Mouse (Mus musculus) kidney, postnatal 0 days (tissue): ENCODE measurements around the gene Ppia. TPM values are rescaled to one million over a fixed set of nuclear protein-coding genes. Genes with fewer than 3 reads are reported as not detected.
"Not testable (repeated sequence)": the region's sequence is repeated elsewhere in the genome, so short reads cannot be mapped to it uniquely, and the experiment has no call there.

Experiments
- ATAC-seq: fragments of 200-750 bp; cut with Nextera tagmentation; replicated peaks from 2 replicates; pipeline ENCODE4 v1.8.0; 2017; ENCODE audit warnings: low read depth, moderate number of reproducible peaks, moderate TSS enrichment, moderate library complexity; ENCODE audit not compliant: low FRiP score
- DNase-seq: peaks from one replicate; pipeline ENCODE4 v3.0.0-alpha.2; 2016; ENCODE audit warnings: low spot score
- H3K27ac ChIP-seq: fragments of 300-500 bp; sonication (generic); 2 replicates; pipeline ENCODE4 v1.5.1; 2014; ENCODE audit warnings: mild to moderate bottlenecking
- H3K27me3 ChIP-seq: fragments of 300-500 bp; sonication (generic); 2 replicates; pipeline ENCODE4 v1.6.1; 2014; ENCODE audit warnings: low read length, mixed read lengths; ENCODE audit not compliant: insufficient read depth
- H3K36me3 ChIP-seq: fragments of 300-500 bp; sonication (generic); 2 replicates; pipeline ENCODE4 v1.6.1; 2014; ENCODE audit warnings: low read length, mixed read lengths; ENCODE audit not compliant: insufficient read depth
- H3K4me1 ChIP-seq: fragments of 300-500 bp; sonication (generic); replicated peaks from 2 replicates; pipeline ENCODE4 v1.6.1; 2014; ENCODE audit warnings: antibody characterized with exemption, low read length, mixed read lengths; ENCODE audit not compliant: insufficient read depth
- H3K4me2 ChIP-seq: fragments of 300-500 bp; sonication (generic); 2 replicates; pipeline ENCODE4 v1.6.1; 2014; ENCODE audit warnings: mild to moderate bottlenecking, low read length, moderate library complexity, mixed read lengths
- H3K4me3 ChIP-seq: fragments of 300-500 bp; sonication (generic); replicated peaks from 2 replicates; pipeline ENCODE4 v1.5.1; 2014; ENCODE audit warnings: low read depth, low read length
- H3K9ac ChIP-seq: fragments of 300-500 bp; sonication (generic); 2 replicates; pipeline ENCODE4 v1.6.1; 2014; ENCODE audit warnings: low read depth, low read length
- H3K9me3 ChIP-seq: fragments of 300-500 bp; sonication (generic); replicated peaks from 2 replicates; pipeline ENCODE4 v1.6.1; 2016; ENCODE audit warnings: low read length, inconsistent platforms, mixed read lengths
- CTCF ChIP-seq: IDR thresholded peaks from 2 replicates; pipeline ENCODE4 v1.5.1; 2016; ENCODE audit warnings: antibody characterized with exemption, low read depth, mild to moderate bottlenecking, moderate library complexity
- WGBS: fragments of 180-500 bp; shearing (Covaris S2); extraction: QIAGEN DNeasy Blood & Tissue Kit; methylation state at CpG from one replicate; pipeline ENCODE4 v1.1.7; 2014; 5-methylcytosine and 5-hydroxymethylcytosine counted together
- polyA plus RNA-seq: library from polyadenylated mRNA; unstranded; fragments of >200 nt; fragmentation: Nextera tagmentation; extraction: Ambion mirVana; gene quantifications from 2 replicates; pipeline ENCODE4 v1.2.1, GENCODE M21; 2015

The Ppia gene
- polyA plus RNA-seq = 5,621 and 5,791 TPM in 2 replicates

- no peaks in the 10 kb centered on the region for H3K27me3 ChIP-seq
- TF ChIP-seq CTCF = no peak
- H3K27ac ChIP-seq = peak within 1 kb of the TSS; percentile 99
Measured at GRCm38 (mm10) chr11:6414751-6415550, at the start of gene Ppia. Ppia (plus strand) TSS chr11:6415443.

GRCm38 (mm10) chr11:6365885-6366284 lies 49.4 kb upstream of the Ppia start:
- WGBS = 15% methylated on average over 11 of the region's 11 CpGs
- Histone ChIP-seq H3K9ac (no peak overlapping the region), H3K4me2 (no peak overlapping the region), H3K27me3 (no peaks in the 10 kb centered on the region), H3K4me3 (no peak overlapping the region), H3K27ac (0 out of 2 replicates have a peak overlapping the region, but pooled peaks have one; percentile 31), H3K36me3 (no peaks in the 10 kb centered on the region), H3K9me3 (no peaks in the 10 kb centered on the region), H3K4me1 (no peaks in the 10 kb centered on the region)
- peak; percentile 81; the same call in 1 of the 2 replicates for ATAC-seq
- peak; percentile 91 for TF ChIP-seq CTCF
- DNase-seq = peak; percentile 91

More at GRCm38 (mm10) chr11:6414751-6415550, at the start of gene Ppia:
- H3K4me3 ChIP-seq = peak within 1 kb of the TSS; percentile 91
- WGBS = 7% methylated on average over 21 of the region's 21 CpGs
- no peaks in the 10 kb centered on the region for H3K9me3 ChIP-seq
- H3K4me2 ChIP-seq = peak within 1 kb of the TSS; percentile 93
- H3K36me3 ChIP-seq = peaks cover 16% of the 10 kb centered on the region
- peak within 1 kb of the TSS; percentile 98 for H3K9ac ChIP-seq
- peak; percentile 65 for DNase-seq
- ATAC-seq = no peak; the same call in 1 of the 2 replicates
- peaks cover 11% of the 10 kb centered on the region for H3K4me1 ChIP-seq

- H3K4me1 ChIP-seq = no peaks in the 10 kb centered on the region
- peak overlapping the region; percentile 31; the same call in 1 of the 2 replicates for H3K27ac ChIP-seq
- WGBS = 74% methylated on average over 6 of the region's 6 CpGs
- H3K36me3 ChIP-seq = no peaks in the 10 kb centered on the region
- ATAC-seq (peak; percentile 48; the same call in 1 of the 2 replicates), DNase-seq (peak; percentile 22)
- no peak for TF ChIP-seq CTCF
- no peaks in the 10 kb centered on the region for H3K9me3 ChIP-seq
- no peak overlapping the region for H3K4me2 ChIP-seq
- no peaks in the 10 kb centered on the region for H3K27me3 ChIP-seq
- H3K9ac ChIP-seq = no peak overlapping the region
- no peak overlapping the region for H3K4me3 ChIP-seq
Measured at GRCm38 (mm10) chr11:6366434-6366833, 48.8 kb upstream of the Ppia start.

- Histone ChIP-seq H3K27ac (no peak overlapping the region), H3K4me1 (no peaks in the 10 kb centered on the region), H3K4me3 (no peak overlapping the region), H3K9ac (no peak overlapping the region), H3K36me3 (no peaks in the 10 kb centered on the region), H3K9me3 (no peaks in the 10 kb centered on the region), H3K4me2 (no peak overlapping the region), H3K27me3 (no peaks in the 10 kb centered on the region)
- DNase-seq (no peak), ATAC-seq (no peak)
- WGBS = 62% methylated on average over 4 of the region's 4 CpGs
- TF ChIP-seq CTCF = no peak
Measured at GRCm38 (mm10) chr11:6367156-6367555, 48.1 kb upstream of the Ppia start.

- WGBS = 88% methylated on average over 5 of the region's 5 CpGs
- ATAC-seq = not testable (repeated sequence)
Measured at GRCm38 (mm10) chr11:6367986-6368385, 47.3 kb upstream of the Ppia start.

GRCm38 (mm10) chr11:6371376-6372155 lies 43.7 kb upstream of the Ppia start:
- H3K9ac ChIP-seq = no peak overlapping the region
- no peaks in the 10 kb centered on the region for H3K4me1 ChIP-seq
- no peak overlapping the region for H3K4me3 ChIP-seq
- H3K9me3 ChIP-seq = no peaks in the 10 kb centered on the region
- H3K4me2 ChIP-seq = no peak overlapping the region
- H3K27me3 ChIP-seq = no peaks in the 10 kb centered on the region
- no peak for DNase-seq
- H3K27ac ChIP-seq = no peak overlapping the region
- 79% methylated on average over 11 of the region's 11 CpGs for WGBS
- no peaks in the 10 kb centered on the region for H3K36me3 ChIP-seq
- no peak for TF ChIP-seq CTCF
- no peak for ATAC-seq

More at GRCm38 (mm10) chr11:6367986-6368385, 47.3 kb upstream of the Ppia start:
- H3K27me3 ChIP-seq, H3K27ac ChIP-seq, H3K9ac ChIP-seq, H3K4me1 ChIP-seq, H3K4me2 ChIP-seq, H3K9me3 ChIP-seq, H3K36me3 ChIP-seq, DNase-seq, H3K4me3 ChIP-seq: not testable (repeated sequence)
